Mouse (Mus musculus) natural killer cell, adult 2 months (primary cell): ENCODE results near the gene Sgms1.

ENCODE experiments used
- DNase-seq, 2 experiments: peaks; one replicate each; pipeline ENCODE4 v3.0.0; 2022; ENCODE audit warnings: low spot score in 2 of 2

Gene Sgms1

DNA sequence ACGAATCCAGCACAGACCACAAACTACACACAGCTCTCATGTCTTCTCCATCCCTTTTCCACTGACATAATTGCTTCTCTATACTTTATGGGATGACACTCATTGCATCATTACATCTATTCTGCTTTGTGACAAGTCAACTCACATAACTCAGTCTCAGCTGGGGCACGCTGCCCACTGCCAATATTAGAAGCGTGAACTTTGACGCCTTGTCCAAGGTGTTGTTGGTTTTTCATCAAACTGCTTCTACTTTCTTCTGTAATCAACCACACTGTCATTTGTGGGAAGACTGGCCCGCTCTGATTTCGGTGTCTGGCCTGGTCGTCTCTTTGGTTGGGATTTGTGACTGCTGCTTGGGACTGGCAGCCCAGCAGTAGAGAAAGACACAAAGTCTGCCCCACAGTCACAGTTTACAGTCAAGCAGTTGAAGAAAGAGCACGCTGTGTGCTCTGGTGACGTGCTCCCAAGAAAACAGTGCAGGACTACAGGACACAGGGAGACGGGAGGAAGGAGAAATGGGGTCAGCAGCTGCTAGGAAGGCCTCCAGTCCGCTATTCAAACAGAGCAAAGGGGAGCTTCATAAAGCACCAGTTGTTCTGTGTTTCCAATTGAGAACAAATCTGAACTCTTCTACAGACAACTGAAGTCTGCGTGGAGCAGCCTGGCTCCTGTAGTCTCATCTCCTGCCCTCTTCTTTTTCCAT is 120.2 kb downstream of the Sgms1 start:
- DNase-seq, result peak in 1 of 2 experiments; percentile 10

- DNase-seq, result no peak
Observed at GRCm38 (mm10) chr19:32268562-32268961, 121.0 kb downstream of the Sgms1 start.

- peak in 1 of 2 experiments; percentile 59 for DNase-seq
Observed at GRCm38 (mm10) chr19:32266385-32267252, 122.9 kb downstream of the Sgms1 start.

DNA sequence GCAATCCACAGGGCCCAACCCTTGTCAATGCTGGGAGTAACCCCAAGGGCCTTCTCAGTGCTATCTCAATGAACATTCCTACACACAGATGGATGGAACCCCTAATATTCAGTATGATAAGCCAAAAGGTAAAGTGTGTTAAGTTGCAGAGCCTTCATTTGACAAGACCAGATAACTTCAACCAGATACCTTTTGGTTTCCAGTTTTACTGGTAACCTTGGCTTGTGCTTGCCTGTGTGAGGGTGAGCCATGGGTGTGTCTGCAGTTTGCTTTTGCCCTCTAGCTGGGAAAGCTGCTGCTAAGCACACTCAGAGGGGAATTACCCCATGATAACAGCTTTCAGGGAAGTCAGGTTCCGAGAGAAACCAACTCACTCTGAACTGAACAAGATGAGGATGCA is 125.8 kb downstream of the Sgms1 start:
- no peak for DNase-seq

DNA sequence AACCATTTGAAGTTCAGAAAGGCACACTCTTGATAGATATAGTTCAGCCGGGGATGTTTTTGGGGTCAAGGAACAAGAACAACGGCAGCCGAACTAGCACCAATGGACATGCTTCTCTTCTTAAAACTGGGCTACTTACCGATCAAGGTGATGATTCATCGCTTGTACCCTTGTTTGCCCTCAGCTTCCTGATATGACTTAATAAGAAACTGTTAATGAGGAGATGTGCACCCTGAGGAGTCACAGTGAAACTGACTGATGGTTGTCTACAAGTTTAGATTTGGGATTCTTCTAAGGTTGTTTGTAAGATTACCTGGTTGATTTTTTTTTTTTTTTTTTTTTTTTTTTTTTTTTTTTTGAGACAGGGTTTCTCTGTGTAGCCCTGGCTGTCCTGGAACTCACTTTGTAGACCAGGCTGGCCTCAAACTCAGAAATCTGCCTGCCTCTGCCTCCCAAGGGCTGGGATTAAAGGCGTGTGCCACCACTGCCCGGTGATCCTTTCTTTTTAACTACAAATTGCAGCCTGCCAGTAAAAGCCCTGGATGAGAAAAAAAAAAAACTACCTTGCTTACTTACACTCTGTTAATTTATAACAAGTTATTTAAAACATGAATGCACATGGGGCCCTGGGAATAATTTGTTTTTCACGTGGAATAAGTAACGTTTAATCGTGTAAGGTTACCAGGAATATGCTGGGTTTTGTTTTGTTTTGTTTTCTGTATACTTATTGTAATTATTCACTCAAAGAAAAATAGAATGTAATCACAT is 126.5 kb downstream of the Sgms1 start:
- DNase-seq, result no peak

GRCm38 (mm10) chr19:32260869-32261688 is 128.4 kb downstream of the Sgms1 start:
- no peak for DNase-seq

GRCm38 (mm10) chr19:32259830-32260229 is 129.7 kb downstream of the Sgms1 start:
- DNase-seq, result no peak

- DNase-seq, result no peak
Observed at GRCm38 (mm10) chr19:32259048-32259447, 130.5 kb downstream of the Sgms1 start.

GRCm38 (mm10) chr19:32258146-32258545 is 131.4 kb downstream of the Sgms1 start:
- DNase-seq, result no peak

GRCm38 (mm10) chr19:32257616-32258015 is 131.9 kb downstream of the Sgms1 start:
- no peak for DNase-seq

GRCm38 (mm10) chr19:32256706-32257415 is 132.7 kb downstream of the Sgms1 start:
- no peak for DNase-seq

DNA sequence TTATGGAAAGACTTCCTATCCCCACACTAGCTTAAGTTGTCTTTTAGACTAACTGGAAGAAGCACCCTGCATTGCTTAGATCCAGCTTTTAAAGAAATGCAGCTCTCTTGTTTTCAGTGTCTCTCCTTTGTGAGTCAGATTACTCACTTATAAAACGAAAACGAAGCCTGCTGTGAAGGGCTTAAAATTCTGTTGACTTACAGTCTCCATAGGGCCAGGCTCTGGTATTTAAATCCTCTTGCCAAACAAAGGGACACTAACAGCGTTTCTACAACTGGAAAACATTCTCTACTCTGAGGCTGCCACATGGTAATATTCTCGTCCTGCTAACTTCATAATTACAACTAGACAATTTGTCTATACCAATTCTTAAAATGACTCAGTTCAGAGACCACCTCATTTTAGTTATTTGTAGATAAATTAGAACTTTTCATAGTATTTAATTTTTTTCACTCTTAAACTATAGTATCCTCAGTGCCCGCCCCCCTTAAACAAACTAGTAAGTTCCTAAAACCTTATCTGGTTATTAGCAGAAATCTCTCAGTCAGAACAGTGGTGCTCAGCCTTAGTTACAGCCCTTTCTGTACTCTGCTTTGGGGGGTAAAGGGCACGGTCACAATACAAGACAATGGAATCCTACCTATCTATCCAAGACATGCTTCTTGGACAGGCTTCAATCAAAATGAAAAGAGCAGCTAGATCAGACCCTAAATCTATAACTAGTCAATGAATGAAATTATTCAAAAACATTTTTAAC is 133.9 kb downstream of the Sgms1 start:
- DNase-seq, result no peak

- peak in 1 of 2 experiments; percentile 86 for DNase-seq
Observed at GRCm38 (mm10) chr19:32254739-32255344, 134.7 kb downstream of the Sgms1 start.

DNA sequence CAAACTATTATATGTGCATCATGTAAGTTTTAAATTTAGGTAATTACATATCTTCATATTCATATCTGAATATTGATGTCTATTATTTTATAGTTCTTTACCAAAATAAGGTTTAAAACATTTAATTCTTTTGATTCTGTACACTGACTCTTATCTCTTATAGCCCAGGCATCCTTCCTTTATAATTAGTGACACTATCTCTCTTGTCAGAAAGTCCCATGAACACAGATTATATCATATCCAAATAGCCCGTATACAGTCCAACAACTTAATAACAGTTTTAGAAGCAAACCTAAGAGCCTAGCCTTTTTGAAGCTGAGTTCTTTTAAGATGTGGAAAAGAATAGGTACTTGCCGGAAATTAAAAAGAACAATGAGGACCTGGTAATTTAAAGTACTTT is 135.3 kb downstream of the Sgms1 start:
- DNase-seq, result no peak

GRCm38 (mm10) chr19:32252987-32253386 is 136.5 kb downstream of the Sgms1 start:
- no peak for DNase-seq

DNA sequence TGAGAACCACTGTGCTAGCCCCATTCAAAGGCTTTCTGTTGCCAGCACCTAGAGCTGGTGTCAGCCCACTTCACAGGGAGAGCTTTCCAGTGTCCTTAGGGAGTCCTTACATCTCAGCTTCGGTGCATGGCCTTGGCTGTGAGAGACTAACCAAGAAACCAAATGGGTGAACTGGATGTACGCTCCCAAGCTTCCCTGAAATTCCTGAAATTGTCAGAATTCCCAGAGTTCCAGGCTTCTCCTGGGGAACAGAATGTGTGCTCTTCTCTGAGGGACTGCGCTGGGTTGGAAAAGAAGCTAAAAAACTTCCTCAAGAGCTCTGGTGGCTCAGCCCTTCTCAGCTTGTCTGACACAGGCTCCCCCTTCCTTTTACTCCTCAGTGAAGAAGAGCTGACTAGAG is 137.1 kb downstream of the Sgms1 start:
- DNase-seq, result no peak

GRCm38 (mm10) chr19:32249181-32250130 is 140.1 kb downstream of the Sgms1 start:
- no peak for DNase-seq

GRCm38 (mm10) chr19:32244881-32245280 is 144.6 kb downstream of the Sgms1 start:
- peak in 1 of 2 experiments; percentile 48 for DNase-seq
